Mouse (Mus musculus): ENCODE data around the gene Cd81. TPM values are rescaled to one million over a fixed set of nuclear protein-coding genes. Genes with fewer than 3 reads are reported as not detected.
A peak's percentile ranks its signal among the peaks of the same experiment; 100 is the strongest.

The Cd81 gene
- polyA plus RNA-seq, 1 experiment, result 824 TPM

GRCm38 (mm10) chr7:143055499-143056186, 3.1 kb downstream of the Cd81 start:
- Histone ChIP-seq H3K4me3 (ENCODE audit: insufficient read depth, low read depth, low read length) (peak overlapping the region; percentile 22), H3K36me3 (ENCODE audit: control insufficient read depth, insufficient read depth, low read length) (no peaks in the 10 kb centered on the region), H3K27ac (ENCODE audit: insufficient read depth, low read depth, low read length) (peak overlapping the region; percentile 5), H3K4me1 (ENCODE audit: control insufficient read depth, insufficient read depth, low read length) (peaks cover 46% of the 10 kb centered on the region), H3K27me3 (replicated peaks; ENCODE audit: control insufficient read depth, insufficient read depth, low read length) (no peaks in the 10 kb centered on the region)
- WGBS, result 57% methylated on average over 11 of the region's 11 CpGs
- TF ChIP-seq POLR2A (IDR thresholded peaks at IDR 0.05; ENCODE audit: low read depth, low read length), result no peak
- TF ChIP-seq CTCF (conservative IDR thresholded peaks at IDR 0.05; ENCODE audit: insufficient read depth, insufficient read length, low read depth, low read length), result no peak
- peak; percentile 37 for DNase-seq

GRCm38 (mm10) chr7:143057023-143057422, 4.5 kb downstream of the Cd81 start:
- TF ChIP-seq CTCF (conservative IDR thresholded peaks at IDR 0.05; ENCODE audit: insufficient read depth, insufficient read length, low read depth, low read length) (no peak), POLR2A (IDR thresholded peaks at IDR 0.05; ENCODE audit: low read depth, low read length) (no peak)
- peaks cover 41% of the 10 kb centered on the region for H3K4me1 ChIP-seq (ENCODE audit: control insufficient read depth, insufficient read depth, low read length)
- 58% methylated on average over 5 of the region's 5 CpGs for WGBS

GRCm38 (mm10) chr7:143057667-143058220, 5.2 kb downstream of the Cd81 start:
- TF ChIP-seq CTCF (conservative IDR thresholded peaks at IDR 0.05; ENCODE audit: insufficient read depth, insufficient read length, low read depth, low read length) (no peak), POLR2A (IDR thresholded peaks at IDR 0.05; ENCODE audit: low read depth, low read length) (no peak)
- peak overlapping the region; percentile 77 for H3K27ac ChIP-seq (ENCODE audit: insufficient read depth, low read depth, low read length)
- DNase-seq, result no peak
- WGBS, result 58% methylated on average over 9 of the region's 9 CpGs
- no peaks in the 10 kb centered on the region; the same call in 1 of the 2 replicates for H3K36me3 ChIP-seq (ENCODE audit: control insufficient read depth, insufficient read depth, low read length)
- no peak overlapping the region for H3K4me3 ChIP-seq (ENCODE audit: insufficient read depth, low read depth, low read length)
- H3K27me3 ChIP-seq (replicated peaks; ENCODE audit: control insufficient read depth, insufficient read depth, low read length), result no peaks in the 10 kb centered on the region
- peaks cover 41% of the 10 kb centered on the region for H3K4me1 ChIP-seq (ENCODE audit: control insufficient read depth, insufficient read depth, low read length)

More at GRCm38 (mm10) chr7:143057023-143057422, 4.5 kb downstream of the Cd81 start:
- DNase-seq, result no peak
- Histone ChIP-seq H3K4me3 (ENCODE audit: insufficient read depth, low read depth, low read length) (no peak overlapping the region), H3K27ac (ENCODE audit: insufficient read depth, low read depth, low read length) (peak overlapping the region; percentile 77; the same call in 1 of the 2 replicates), H3K36me3 (ENCODE audit: control insufficient read depth, insufficient read depth, low read length) (no peaks in the 10 kb centered on the region), H3K27me3 (replicated peaks; ENCODE audit: control insufficient read depth, insufficient read depth, low read length) (no peaks in the 10 kb centered on the region)

GRCm38 (mm10) chr7:143058221-143058697, 5.7 kb downstream of the Cd81 start:
- peak overlapping the region; percentile 77 for H3K27ac ChIP-seq (ENCODE audit: insufficient read depth, low read depth, low read length)
- no peak for TF ChIP-seq POLR2A (IDR thresholded peaks at IDR 0.05; ENCODE audit: low read depth, low read length)
- no peak for TF ChIP-seq CTCF (conservative IDR thresholded peaks at IDR 0.05; ENCODE audit: insufficient read depth, insufficient read length, low read depth, low read length)
- no peaks in the 10 kb centered on the region for H3K27me3 ChIP-seq (replicated peaks; ENCODE audit: control insufficient read depth, insufficient read depth, low read length)
- H3K36me3 ChIP-seq (ENCODE audit: control insufficient read depth, insufficient read depth, low read length), result peaks cover 1% of the 10 kb centered on the region; the same call in 1 of the 2 replicates
- H3K4me3 ChIP-seq (ENCODE audit: insufficient read depth, low read depth, low read length), result no peak overlapping the region
- H3K4me1 ChIP-seq (ENCODE audit: control insufficient read depth, insufficient read depth, low read length), result peaks cover 41% of the 10 kb centered on the region
- DNase-seq, result peak; percentile 82
- 50% methylated on average over 5 of the region's 5 CpGs for WGBS

GRCm38 (mm10) chr7:143059202-143059870, 6.8 kb downstream of the Cd81 start:
- Histone ChIP-seq H3K4me1 (ENCODE audit: control insufficient read depth, insufficient read depth, low read length) (peaks cover 34% of the 10 kb centered on the region), H3K27ac (ENCODE audit: insufficient read depth, low read depth, low read length) (peak overlapping the region; percentile 49), H3K4me3 (ENCODE audit: insufficient read depth, low read depth, low read length) (no peak overlapping the region), H3K27me3 (replicated peaks; ENCODE audit: control insufficient read depth, insufficient read depth, low read length) (no peaks in the 10 kb centered on the region), H3K36me3 (ENCODE audit: control insufficient read depth, insufficient read depth, low read length) (peaks cover 1% of the 10 kb centered on the region)
- no peak for TF ChIP-seq POLR2A (IDR thresholded peaks at IDR 0.05; ENCODE audit: low read depth, low read length)
- TF ChIP-seq CTCF (conservative IDR thresholded peaks at IDR 0.05; ENCODE audit: insufficient read depth, insufficient read length, low read depth, low read length), result no peak
- 35% methylated on average over 5 of the region's 5 CpGs for WGBS
- DNase-seq, result peak; percentile 50

GRCm38 (mm10) chr7:143062704-143063103, 10.2 kb downstream of the Cd81 start:
- no peak for TF ChIP-seq POLR2A (IDR thresholded peaks at IDR 0.05; ENCODE audit: low read depth, low read length)
- TF ChIP-seq CTCF (conservative IDR thresholded peaks at IDR 0.05; ENCODE audit: insufficient read depth, insufficient read length, low read depth, low read length), result no peak
- DNase-seq, result peak; percentile 38
- Histone ChIP-seq H3K27me3 (replicated peaks; ENCODE audit: control insufficient read depth, insufficient read depth, low read length) (no peaks in the 10 kb centered on the region), H3K36me3 (ENCODE audit: control insufficient read depth, insufficient read depth, low read length) (peaks cover 3% of the 10 kb centered on the region), H3K4me1 (ENCODE audit: control insufficient read depth, insufficient read depth, low read length) (peaks cover 5% of the 10 kb centered on the region), H3K4me3 (ENCODE audit: insufficient read depth, low read depth, low read length) (no peak overlapping the region), H3K27ac (ENCODE audit: insufficient read depth, low read depth, low read length) (no peak overlapping the region)
- 62% methylated on average over 2 of the region's 2 CpGs for WGBS

GRCm38 (mm10) chr7:143064226-143064625, 11.7 kb downstream of the Cd81 start:
- DNase-seq, result no peak
- Histone ChIP-seq H3K4me3 (ENCODE audit: insufficient read depth, low read depth, low read length) (no peak overlapping the region), H3K27me3 (replicated peaks; ENCODE audit: control insufficient read depth, insufficient read depth, low read length) (no peaks in the 10 kb centered on the region), H3K4me1 (ENCODE audit: control insufficient read depth, insufficient read depth, low read length) (peaks cover 8% of the 10 kb centered on the region; the same call in 1 of the 2 replicates), H3K27ac (ENCODE audit: insufficient read depth, low read depth, low read length) (no peak overlapping the region), H3K36me3 (ENCODE audit: control insufficient read depth, insufficient read depth, low read length) (peaks cover 3% of the 10 kb centered on the region)
- WGBS, result 66% methylated on average over 6 of the region's 6 CpGs
- TF ChIP-seq POLR2A (IDR thresholded peaks at IDR 0.05; ENCODE audit: low read depth, low read length) (no peak), CTCF (conservative IDR thresholded peaks at IDR 0.05; ENCODE audit: insufficient read depth, insufficient read length, low read depth, low read length) (no peak)
